Mouse (Mus musculus) forelimb bud, embryonic 11.5 days (tissue): ENCODE measurements around the gene 1700086D15Rik.

Experiments used
- DNase-seq: peaks from one replicate; pipeline ENCODE4 v3.0.0-alpha.2; 2012; ENCODE audit warnings: low read depth, low spot score

1700086D15Rik gene

DNA sequence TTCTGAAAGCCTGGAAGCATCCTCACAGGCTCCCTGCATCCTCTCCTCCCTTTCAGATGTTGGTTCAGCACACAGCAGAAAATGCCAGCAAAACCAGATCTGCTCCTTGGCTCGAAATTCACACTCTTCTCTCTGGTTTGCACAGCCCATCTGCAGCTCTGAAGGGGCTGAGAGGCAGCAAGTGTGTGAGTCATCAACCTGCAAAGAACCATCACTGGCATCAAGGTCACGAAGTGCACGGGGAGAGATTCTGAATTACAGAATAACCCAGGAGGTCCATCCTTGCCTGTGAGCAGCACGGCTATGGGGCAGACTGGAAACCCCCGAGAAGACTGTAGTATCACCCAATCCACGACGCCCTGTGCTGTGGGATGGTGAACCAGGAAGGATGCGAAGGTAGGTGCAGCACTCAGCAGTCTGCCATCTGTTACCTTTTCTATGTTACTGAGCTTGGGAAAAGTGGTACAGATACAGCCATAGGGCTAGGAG is 24.4 kb downstream of the 1700086D15Rik start:
- no peak for DNase-seq

- DNase-seq, result no peak
Measured at GRCm38 (mm10) chr11:65133661-65134060, 26.0 kb downstream of the 1700086D15Rik start.

DNA sequence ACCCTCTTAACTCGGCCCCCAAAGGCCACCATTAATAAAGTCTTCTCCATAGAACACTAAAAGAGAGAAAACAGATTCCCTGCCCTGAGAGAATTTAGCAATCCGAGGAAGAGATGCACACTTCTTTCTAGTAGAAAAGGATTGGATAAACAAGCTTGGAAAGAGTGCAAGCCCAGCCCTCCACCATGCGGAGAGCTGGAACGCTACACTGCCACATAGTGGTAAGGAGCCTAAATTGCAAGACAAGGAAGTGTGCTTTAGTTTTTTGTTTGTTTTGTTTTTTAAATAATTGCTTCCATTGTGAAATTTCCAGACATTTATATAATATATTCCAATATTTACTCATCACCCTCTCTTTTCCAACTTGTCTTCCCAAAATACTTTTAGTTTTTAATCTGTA is 30.6 kb downstream of the 1700086D15Rik start:
- DNase-seq, result no peak

DNA sequence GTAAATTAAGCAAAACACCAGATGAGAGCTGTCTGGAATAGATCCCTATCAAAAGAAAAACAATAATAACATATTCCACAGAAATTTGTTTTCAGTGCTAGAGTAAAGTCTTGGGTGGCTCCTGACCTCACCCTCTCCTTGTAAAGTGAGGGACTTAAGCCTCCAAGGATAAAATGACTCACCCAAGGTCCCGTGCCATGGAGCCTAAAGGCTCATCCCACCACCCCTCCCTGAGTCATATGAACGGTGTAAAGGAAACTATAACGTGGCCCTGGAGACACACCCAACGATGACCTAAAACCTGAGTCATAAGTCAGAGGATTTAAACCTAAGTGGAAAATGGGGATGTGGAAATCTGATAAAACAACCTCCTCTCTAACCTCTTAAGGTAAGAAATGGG is 31.0 kb downstream of the 1700086D15Rik start:
- no peak for DNase-seq

- no peak for DNase-seq
Measured at GRCm38 (mm10) chr11:65126566-65126965, 33.1 kb downstream of the 1700086D15Rik start.

GRCm38 (mm10) chr11:65124913-65125418 is 34.7 kb downstream of the 1700086D15Rik start:
- peak; percentile 16 for DNase-seq

GRCm38 (mm10) chr11:65120276-65120675 is 39.4 kb downstream of the 1700086D15Rik start:
- DNase-seq, result no peak

GRCm38 (mm10) chr11:65115811-65116210 is 43.9 kb downstream of the 1700086D15Rik start:
- DNase-seq, result no peak

DNA sequence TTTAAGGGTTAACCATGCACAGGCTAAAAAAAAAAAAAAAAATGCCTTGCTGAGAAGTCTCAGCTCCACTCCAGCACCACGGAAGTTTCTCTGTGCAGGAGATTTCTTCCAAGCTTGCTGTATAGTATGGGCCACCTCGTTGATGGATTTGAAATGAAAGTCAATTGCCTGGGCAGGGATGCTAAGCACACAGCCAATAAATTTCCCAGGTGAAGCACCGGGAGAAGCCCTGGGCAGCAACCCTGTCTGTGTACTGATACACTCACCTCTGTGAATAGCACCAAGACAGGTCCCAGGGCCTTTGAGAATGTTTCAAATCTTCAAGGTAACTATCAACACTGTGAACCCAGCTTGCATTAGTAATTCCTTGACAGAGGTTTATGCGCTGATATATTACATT is 47.6 kb downstream of the 1700086D15Rik start:
- no peak for DNase-seq

DNA sequence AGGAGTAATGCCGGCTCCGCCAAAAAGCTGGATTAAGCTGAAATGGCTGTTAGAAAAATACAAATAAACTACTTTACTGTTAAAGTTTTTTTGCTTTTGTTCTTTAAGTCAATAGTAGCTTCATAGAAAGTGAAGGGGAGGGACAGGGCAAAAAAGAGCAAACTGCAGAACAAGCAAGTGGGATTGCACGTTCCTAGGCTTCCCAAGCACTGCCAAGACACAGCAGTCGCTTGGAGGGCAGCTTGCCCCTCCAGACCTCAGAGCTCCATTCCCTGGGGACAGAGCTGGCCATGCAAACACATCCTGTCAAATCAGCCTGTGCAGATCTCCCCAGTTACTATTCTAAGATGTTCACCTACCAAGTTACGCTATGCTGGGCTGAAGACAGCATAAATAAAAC is 48.0 kb downstream of the 1700086D15Rik start:
- DNase-seq, result no peak

- DNase-seq, result no peak
Measured at GRCm38 (mm10) chr11:65110058-65110457, 49.6 kb downstream of the 1700086D15Rik start.

GRCm38 (mm10) chr11:65107734-65108171 is 51.9 kb downstream of the 1700086D15Rik start:
- no peak for DNase-seq

- DNase-seq, result no peak
Measured at GRCm38 (mm10) chr11:65107151-65107550, 52.5 kb downstream of the 1700086D15Rik start.

DNA sequence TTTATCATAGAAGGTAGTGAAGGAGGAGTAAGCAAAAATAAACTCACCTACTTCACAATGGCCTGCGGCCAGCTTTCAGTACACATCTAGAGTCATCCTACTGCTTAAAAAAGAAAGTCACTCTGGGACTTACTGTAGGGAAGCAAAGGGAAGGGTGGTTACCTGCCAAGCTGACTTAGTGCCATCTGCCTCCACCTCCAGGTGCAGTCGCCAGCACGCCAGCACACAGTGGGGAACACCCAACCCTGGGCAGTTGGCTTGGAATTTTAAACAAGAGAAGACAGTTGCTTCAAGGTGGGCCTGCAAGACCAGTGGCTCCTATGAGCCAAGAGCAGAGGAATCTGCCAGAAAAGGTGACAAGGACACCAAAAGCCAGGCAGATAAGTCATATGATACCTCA is 55.6 kb downstream of the 1700086D15Rik start:
- DNase-seq, result no peak
